Mouse (Mus musculus): ENCODE measurements around the gene Eml4. TPM values are rescaled to one million over a fixed set of nuclear protein-coding genes. Genes with fewer than 3 reads are reported as not detected.

Eml4 gene
- total and polyA plus RNA-seq, 3 experiments = 3.0 to 4.5 (median 3.8) TPM

GRCm38 (mm10) chr17:83379791-83380190, 29.1 kb downstream of the Eml4 start:
- Histone ChIP-seq H3K9ac (ENCODE audit: low read depth, low read length) (no peak overlapping the region), H3K4me3 (no peak overlapping the region), H3K27me3 (ENCODE audit: control insufficient read depth, insufficient read depth, low read length) (no peaks in the 10 kb centered on the region), H3K36me3 (ENCODE audit: control insufficient read depth, insufficient read depth, low read length) (no peaks in the 10 kb centered on the region), H3K4me1 (ENCODE audit: control insufficient read depth, insufficient read depth, low read length) (peaks cover 2% of the 10 kb centered on the region), H3K79me2 (replicated peaks; ENCODE audit: control insufficient read depth, insufficient read depth, low read length) (peaks cover 1% of the 10 kb centered on the region), H3K27ac (no peak overlapping the region)
- DNase-seq = no peak
- TF ChIP-seq EP300 (IDR thresholded peaks at IDR 0.05; ENCODE audit: insufficient read depth, low read depth, low read length) = no peak
- TF ChIP-seq POLR2A (IDR thresholded peaks at IDR 0.05; ENCODE audit: insufficient read depth, low read depth, low read length) = no peak
- TF ChIP-seq CTCF (IDR thresholded peaks at IDR 0.05) = no peak
- 86% methylated on average over 3 of the region's 3 CpGs for WGBS
- intact Hi-C loops (cut with DNase I) = no loop called here

- WGBS = 90% methylated on average over 5 of the region's 5 CpGs
- peaks cover 2% of the 10 kb centered on the region for H3K79me2 ChIP-seq (replicated peaks; ENCODE audit: control insufficient read depth, insufficient read depth, low read length)
- TF ChIP-seq CTCF (IDR thresholded peaks at IDR 0.05) (no peak), EP300 (IDR thresholded peaks at IDR 0.05; ENCODE audit: insufficient read depth, low read depth, low read length) (no peak), POLR2A (IDR thresholded peaks at IDR 0.05; ENCODE audit: insufficient read depth, low read depth, low read length) (no peak)
These were observed 32.0 kb downstream of the Eml4 start for GRCm38 (mm10) chr17:83382752-83383151.

GRCm38 (mm10) chr17:83384981-83385380, 34.2 kb downstream of the Eml4 start:
- Histone ChIP-seq H3K27ac (no peak overlapping the region), H3K4me1 (ENCODE audit: control insufficient read depth, insufficient read depth, low read length) (peaks cover 2% of the 10 kb centered on the region), H3K4me3 (no peak overlapping the region), H3K9ac (ENCODE audit: low read depth, low read length) (no peak overlapping the region), H3K79me2 (replicated peaks; ENCODE audit: control insufficient read depth, insufficient read depth, low read length) (peaks cover 3% of the 10 kb centered on the region), H3K36me3 (ENCODE audit: control insufficient read depth, insufficient read depth, low read length) (no peaks in the 10 kb centered on the region), H3K27me3 (ENCODE audit: control insufficient read depth, insufficient read depth, low read length) (no peaks in the 10 kb centered on the region)
- 89% methylated on average over 2 of the region's 2 CpGs for WGBS
- intact Hi-C loops (cut with DNase I) = no loop called here
- TF ChIP-seq POLR2A (IDR thresholded peaks at IDR 0.05; ENCODE audit: insufficient read depth, low read depth, low read length) = no peak
- no peak for TF ChIP-seq CTCF (IDR thresholded peaks at IDR 0.05)
- TF ChIP-seq EP300 (IDR thresholded peaks at IDR 0.05; ENCODE audit: insufficient read depth, low read depth, low read length) = no peak
- DNase-seq = no peak

More at GRCm38 (mm10) chr17:83382752-83383151, 32.0 kb downstream of the Eml4 start:
- Histone ChIP-seq H3K4me1 (ENCODE audit: control insufficient read depth, insufficient read depth, low read length) (no peaks in the 10 kb centered on the region; the same call in 1 of the 2 replicates), H3K36me3 (ENCODE audit: control insufficient read depth, insufficient read depth, low read length) (no peaks in the 10 kb centered on the region), H3K4me3 (no peak overlapping the region), H3K9ac (ENCODE audit: low read depth, low read length) (no peak overlapping the region), H3K27ac (no peak overlapping the region), H3K27me3 (ENCODE audit: control insufficient read depth, insufficient read depth, low read length) (no peaks in the 10 kb centered on the region)
- no peak for DNase-seq
- intact Hi-C loops (cut with DNase I) = no loop called here

- WGBS = 81% methylated on average over 3 of the region's 3 CpGs
- DNase-seq = no peak
- Histone ChIP-seq H3K9ac (ENCODE audit: low read depth, low read length) (no peak overlapping the region), H3K36me3 (ENCODE audit: control insufficient read depth, insufficient read depth, low read length) (no peaks in the 10 kb centered on the region), H3K4me1 (ENCODE audit: control insufficient read depth, insufficient read depth, low read length) (peaks cover 2% of the 10 kb centered on the region), H3K79me2 (replicated peaks; ENCODE audit: control insufficient read depth, insufficient read depth, low read length) (peaks cover 3% of the 10 kb centered on the region), H3K27ac (no peak overlapping the region), H3K27me3 (ENCODE audit: control insufficient read depth, insufficient read depth, low read length) (no peaks in the 10 kb centered on the region), H3K4me3 (no peak overlapping the region)
- intact Hi-C loops (cut with DNase I) = no loop called here
- no peak for TF ChIP-seq EP300 (IDR thresholded peaks at IDR 0.05; ENCODE audit: insufficient read depth, low read depth, low read length)
- no peak for TF ChIP-seq POLR2A (IDR thresholded peaks at IDR 0.05; ENCODE audit: insufficient read depth, low read depth, low read length)
- peak; percentile 46 for TF ChIP-seq CTCF (IDR thresholded peaks at IDR 0.05)
These were observed 36.4 kb downstream of the Eml4 start for GRCm38 (mm10) chr17:83387161-83387560.

GRCm38 (mm10) chr17:83394013-83394412, 43.3 kb downstream of the Eml4 start:
- intact Hi-C loops (cut with DNase I) = no loop called here
- Histone ChIP-seq H3K27me3 (ENCODE audit: control insufficient read depth, insufficient read depth, low read length) (no peaks in the 10 kb centered on the region), H3K79me2 (replicated peaks; ENCODE audit: control insufficient read depth, insufficient read depth, low read length) (peaks cover 2% of the 10 kb centered on the region; the same call in 1 of the 2 replicates), H3K27ac (no peak overlapping the region), H3K9ac (ENCODE audit: low read depth, low read length) (no peak overlapping the region), H3K4me3 (no peak overlapping the region), H3K4me1 (ENCODE audit: control insufficient read depth, insufficient read depth, low read length) (peaks cover 10% of the 10 kb centered on the region), H3K36me3 (ENCODE audit: control insufficient read depth, insufficient read depth, low read length) (no peaks in the 10 kb centered on the region)
- 61% methylated on average over 3 of the region's 3 CpGs for WGBS
- TF ChIP-seq EP300 (IDR thresholded peaks at IDR 0.05; ENCODE audit: insufficient read depth, low read depth, low read length) (no peak), POLR2A (IDR thresholded peaks at IDR 0.05; ENCODE audit: insufficient read depth, low read depth, low read length) (no peak), CTCF (IDR thresholded peaks at IDR 0.05) (no peak)
- DNase-seq = no peak

- WGBS = 39% methylated on average over 6 of the region's 6 CpGs
- H3K9ac ChIP-seq (ENCODE audit: low read depth, low read length) = peak overlapping the region; percentile 5
These were observed 46.9 kb downstream of the Eml4 start for GRCm38 (mm10) chr17:83397571-83398100.

More at GRCm38 (mm10) chr17:83397571-83398100, 46.9 kb downstream of the Eml4 start:
- DNase-seq = peak in 1 of 2 experiments; percentile 49
- peak overlapping the region; percentile 68 for H3K27ac ChIP-seq
- TF ChIP-seq POLR2A (IDR thresholded peaks at IDR 0.05; ENCODE audit: insufficient read depth, low read depth, low read length) (peak; percentile 39; the same call in 1 of the 2 replicates), CTCF (IDR thresholded peaks at IDR 0.05) (no peak), EP300 (IDR thresholded peaks at IDR 0.05; ENCODE audit: insufficient read depth, low read depth, low read length) (no peak)
- H3K4me3 ChIP-seq = no peak overlapping the region
- no peaks in the 10 kb centered on the region for H3K36me3 ChIP-seq (ENCODE audit: control insufficient read depth, insufficient read depth, low read length)
- H3K27me3 ChIP-seq (ENCODE audit: control insufficient read depth, insufficient read depth, low read length) = no peaks in the 10 kb centered on the region
- H3K4me1 ChIP-seq (ENCODE audit: control insufficient read depth, insufficient read depth, low read length) = peaks cover 8% of the 10 kb centered on the region
- intact Hi-C loops (cut with DNase I) = no loop called here
- no peaks in the 10 kb centered on the region; the same call in 1 of the 2 replicates for H3K79me2 ChIP-seq (replicated peaks; ENCODE audit: control insufficient read depth, insufficient read depth, low read length)
